Mouse (Mus musculus) megakaryocyte, embryonic 14.5 days (primary cell): Measurements from ENCODE around the gene Imp3.

Source experiments
- FLI1 ChIP-seq: IDR thresholded peaks from 2 replicates; pipeline ENCODE4 v1.6.1; 2012; ENCODE audit warnings: low read length, inconsistent platforms, mixed read lengths
- GATA1 ChIP-seq: IDR thresholded peaks from 3 replicates; pipeline ENCODE4 v1.6.1; 2012; ENCODE audit warnings: mixed read lengths, low read length, inconsistent platforms, borderline replicate concordance

DNA sequence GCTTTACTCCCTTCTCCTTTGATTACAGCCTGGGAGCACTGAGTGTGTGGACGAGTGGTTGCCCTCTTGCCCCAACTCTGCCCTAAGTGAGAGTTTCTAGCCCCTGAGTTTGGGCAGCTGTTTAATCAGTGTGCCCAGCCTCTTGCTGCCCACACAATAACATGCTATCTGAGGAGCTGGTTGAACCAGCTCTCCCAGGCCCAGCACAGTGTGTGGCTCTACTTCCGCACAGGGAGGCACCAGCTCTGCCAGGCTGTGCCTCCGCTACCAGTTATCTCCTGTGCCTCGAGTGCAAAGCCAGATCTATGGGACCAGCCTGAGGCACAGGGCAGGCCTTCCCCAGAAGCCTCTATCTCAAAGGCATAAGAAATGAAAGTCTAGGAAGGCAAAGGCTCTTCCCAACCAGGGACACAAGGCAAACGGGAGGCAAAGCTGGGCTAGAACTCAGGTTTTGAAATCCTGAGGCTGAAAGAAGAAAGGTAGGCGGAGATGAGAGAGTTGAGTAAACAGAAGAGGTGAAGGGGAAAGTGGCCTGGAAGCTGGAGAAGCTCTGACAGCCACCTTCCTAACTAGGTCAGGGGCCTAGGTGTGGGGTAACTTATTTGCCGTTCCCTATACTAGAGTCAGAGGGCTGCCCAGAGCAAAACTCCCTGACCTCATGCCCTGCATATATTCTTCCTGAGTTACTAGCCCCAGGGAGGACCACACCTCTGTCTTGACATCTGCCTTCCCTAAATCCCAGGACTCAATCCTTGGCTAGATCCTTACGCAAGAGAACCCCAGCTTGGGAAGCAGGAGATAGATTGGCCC is 13.2 kb upstream of the Imp3 start:
- no peak for TF ChIP-seq GATA1
- no peak for TF ChIP-seq FLI1
